Mouse (Mus musculus) sigmoid colon, adult 10 weeks (tissue): ENCODE measurements around the gene Atf3. TPM values are rescaled to one million over a fixed set of nuclear protein-coding genes. Genes with fewer than 3 reads are reported as not detected.

Source experiments
- polyA plus RNA-seq: library from polyadenylated mRNA; stranded (reverse); fragments of 350-450 nt; fragmentation: Illumina TruSeq; extraction: RNeasy Lipid Tissue Mini Kit (QIAGEN cat#74804); gene quantifications from one replicate; pipeline ENCODE4 v1.2.3, GENCODE M21; 2014; ENCODE audit warnings: low read depth, low replicate concordance

Atf3 gene
- 12.5 TPM for polyA plus RNA-seq

GRCm38 (mm10) chr1:191217939-191218338 lies at the start of gene Atf3:
Gene Atf3, minus strand, starts transcription at chr1:191218039.

GRCm38 (mm10) chr1:191164717-191165116 lies 53.1 kb downstream of the Atf3 start, which contains the start of gene Fam71a:
Gene Fam71a, minus strand, starts transcription at chr1:191164817.

Other genes with a start within 250 kb of the Atf3 start
- gene Vash2, start 238.7 kb downstream of the Atf3 start, polyA plus RNA-seq: 0.63 TPM
- 30.5 TPM for gene Flvcr1, start 191.9 kb downstream of the Atf3 start, polyA plus RNA-seq
- gene Spata45, start 181.4 kb downstream of the Atf3 start, polyA plus RNA-seq: not detected
- 32.4 TPM for gene Tatdn3, start 155.1 kb downstream of the Atf3 start, polyA plus RNA-seq
- 0.50 TPM for gene Nsl1, start 155.0 kb downstream of the Atf3 start, polyA plus RNA-seq
- gene Batf3, start 120.2 kb downstream of the Atf3 start, polyA plus RNA-seq: 0.60 TPM
- not detected for gene Fam71a, start 53.2 kb downstream of the Atf3 start, polyA plus RNA-seq
- not detected for gene Nenf, start 100.2 kb upstream of the Atf3 start, polyA plus RNA-seq
- gene Tmem206, start 107.9 kb upstream of the Atf3 start, polyA plus RNA-seq: 6.0 TPM
- gene Ppp2r5a, start 185.2 kb upstream of the Atf3 start, polyA plus RNA-seq: 242 TPM